Mouse (Mus musculus) megakaryocyte, embryonic 14.5 days (primary cell): ENCODE data around the gene Slamf9.

Source experiments
- FLI1 ChIP-seq: IDR thresholded peaks from 2 replicates; pipeline ENCODE4 v1.6.1; 2012; ENCODE audit warnings: low read length, inconsistent platforms, mixed read lengths
- GATA1 ChIP-seq: IDR thresholded peaks from 3 replicates; pipeline ENCODE4 v1.6.1; 2012; ENCODE audit warnings: mixed read lengths, low read length, inconsistent platforms, borderline replicate concordance

GRCm38 (mm10) chr1:172430731-172431220, 44.4 kb upstream of the Slamf9 start:
- TF ChIP-seq GATA1 (no peak), FLI1 (no peak)
